Mouse (Mus musculus): ENCODE measurements around the gene Mipol1.

DNA sequence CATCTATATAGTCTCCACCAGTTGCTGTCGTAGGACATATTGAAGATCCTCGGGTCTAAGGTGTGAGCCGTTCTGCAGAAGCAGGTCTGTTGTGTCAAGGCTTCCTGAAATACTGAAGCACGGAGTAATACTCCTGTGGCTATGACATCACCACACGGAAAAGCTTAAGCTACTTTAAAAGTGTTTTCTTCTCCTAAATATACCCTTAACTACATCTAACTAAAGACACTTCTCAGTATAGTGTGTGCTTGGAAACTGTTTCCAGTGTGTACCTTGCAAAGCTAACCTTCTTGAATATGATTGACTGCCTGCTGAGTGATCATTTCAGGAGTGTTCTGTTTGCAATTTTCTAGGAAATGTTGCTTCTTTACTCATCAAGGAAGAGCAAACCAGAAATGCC is 281.3 kb downstream of the Mipol1 start:
- TF ChIP-seq GATA1 (IDR thresholded peaks at IDR 0.05; ENCODE audit: borderline replicate concordance, low read length) = no peak
- no peak for TF ChIP-seq FLI1 (IDR thresholded peaks at IDR 0.05; ENCODE audit: low read length)
